Mouse (Mus musculus) bone marrow, adult 2 months (tissue): ENCODE measurements at regions not wholly inside any gene's neighbourhood (a gene's known extent, or its start where the extent isn't known, plus 50 kb on each side); places are given as distances from the start of the nearest gene placed in this dataset.

Experiments
- H3K27ac ChIP-seq: fragments of 200-500 bp; 2 replicates; pipeline ENCODE4 v1.5.1; 2012; ENCODE audit warnings: low read depth, mild to moderate bottlenecking, control low read depth, inconsistent platforms, low read length; ENCODE audit not compliant: control insufficient read depth, poor library complexity, insufficient read depth
- H3K4me1 ChIP-seq: fragments of 200-500 bp; 2 replicates; pipeline ENCODE4 v1.6.1; 2011; ENCODE audit warnings: low read length; ENCODE audit not compliant: control insufficient read depth, insufficient read depth
- H3K4me3 ChIP-seq: fragments of 200-500 bp; replicated peaks from 2 replicates; pipeline ENCODE3; 2011; ENCODE audit warnings: mild to moderate bottlenecking, low read depth, low read length, control low read depth; ENCODE audit not compliant: control insufficient read depth
- CTCF ChIP-seq: fragments of 200-500 bp; IDR thresholded peaks from 2 replicates; pipeline ENCODE4 v1.5.1; 2011; ENCODE audit warnings: low read length, control low read depth; ENCODE audit not compliant: control insufficient read depth, insufficient read depth
- POLR2A ChIP-seq: fragments of 200-500 bp; IDR thresholded peaks from 2 replicates; pipeline ENCODE4 v1.6.1; 2011; ENCODE audit warnings: low read depth, mild to moderate bottlenecking, control low read depth, low read length, borderline replicate concordance; ENCODE audit not compliant: control insufficient read depth
- WGBS: fragments of 180-500 bp; shearing (Covaris S2); methylation state at CpG from one replicate; pipeline ENCODE4 v1.1.7; 2018; 5-methylcytosine and 5-hydroxymethylcytosine counted together

- 84% methylated on average over 8 of the region's 8 CpGs for WGBS
Observed at GRCm38 (mm10) chr2:166434554-166434953, 279.1 kb downstream of the Prex1 start.

GRCm38 (mm10) chr2:166433655-166434333 is 278.3 kb upstream of the Sulf2 start:
- Histone ChIP-seq H3K4me1 (peaks cover 2% of the 10 kb centered on the region; the same call in 1 of the 2 replicates), H3K4me3 (no peak overlapping the region), H3K27ac (no peak overlapping the region)
- TF ChIP-seq CTCF (no peak), POLR2A (no peak)
- WGBS, result 86% methylated on average over 15 of the region's 15 CpGs

More at GRCm38 (mm10) chr2:166434554-166434953, 279.1 kb downstream of the Prex1 start:
- no peak overlapping the region for H3K4me3 ChIP-seq
- H3K4me1 ChIP-seq, result peaks cover 2% of the 10 kb centered on the region; the same call in 1 of the 2 replicates
- TF ChIP-seq POLR2A (no peak), CTCF (no peak)
- H3K27ac ChIP-seq, result no peak overlapping the region

- TF ChIP-seq CTCF, result no peak
- TF ChIP-seq POLR2A, result no peak
- Histone ChIP-seq H3K4me3 (no peak overlapping the region), H3K27ac (no peak overlapping the region), H3K4me1 (peaks cover 2% of the 10 kb centered on the region; the same call in 1 of the 2 replicates)
- 79% methylated on average over 13 of the region's 13 CpGs for WGBS
Observed at GRCm38 (mm10) chr2:166432948-166433654, 277.6 kb upstream of the Sulf2 start.

- Histone ChIP-seq H3K27ac (no peak overlapping the region), H3K4me3 (no peak overlapping the region), H3K4me1 (peaks cover 2% of the 10 kb centered on the region; the same call in 1 of the 2 replicates)
- WGBS, result 83% methylated on average over 8 of the region's 8 CpGs
- no peak for TF ChIP-seq CTCF
- no peak for TF ChIP-seq POLR2A
Observed at GRCm38 (mm10) chr2:166432531-166432930, 277.1 kb upstream of the Sulf2 start.

GRCm38 (mm10) chr2:166429918-166430317 is 274.5 kb upstream of the Sulf2 start:
- no peak for TF ChIP-seq CTCF
- TF ChIP-seq POLR2A, result no peak
- H3K27ac ChIP-seq, result no peak overlapping the region
- peaks cover 7% of the 10 kb centered on the region; the same call in 1 of the 2 replicates for H3K4me1 ChIP-seq
- 32% methylated on average over 5 of the region's 5 CpGs for WGBS
- H3K4me3 ChIP-seq, result no peak overlapping the region

- no peak overlapping the region for H3K27ac ChIP-seq
- WGBS, result 75% methylated on average over 12 of the region's 12 CpGs
Observed at GRCm38 (mm10) chr2:166429494-166429893, 274.0 kb upstream of the Sulf2 start.

GRCm38 (mm10) chr2:166427390-166427789 is 271.9 kb upstream of the Sulf2 start:
- Histone ChIP-seq H3K4me1 (peaks cover 8% of the 10 kb centered on the region; the same call in 1 of the 2 replicates), H3K4me3 (no peak overlapping the region), H3K27ac (no peak overlapping the region)
- 82% methylated on average over 6 of the region's 6 CpGs for WGBS
- TF ChIP-seq POLR2A (no peak), CTCF (no peak)

More at GRCm38 (mm10) chr2:166429494-166429893, 274.0 kb upstream of the Sulf2 start:
- Histone ChIP-seq H3K4me3 (no peak overlapping the region), H3K4me1 (peaks cover 8% of the 10 kb centered on the region; the same call in 1 of the 2 replicates)
- TF ChIP-seq POLR2A (no peak), CTCF (no peak)

GRCm38 (mm10) chr2:166426960-166427359 is 271.5 kb upstream of the Sulf2 start:
- WGBS, result 88% methylated on average over 10 of the region's 10 CpGs
- TF ChIP-seq POLR2A (no peak), CTCF (no peak)
- no peak overlapping the region for H3K4me3 ChIP-seq
- H3K27ac ChIP-seq, result no peak overlapping the region
- peaks cover 8% of the 10 kb centered on the region; the same call in 1 of the 2 replicates for H3K4me1 ChIP-seq
